Mouse (Mus musculus) hindbrain, embryonic 16.5 days (tissue): Measurements from ENCODE around the gene Esrra. TPM values are rescaled to one million over a fixed set of nuclear protein-coding genes. Genes with fewer than 3 reads are reported as not detected.
"Not testable (repeated sequence)": the region's sequence is repeated elsewhere in the genome, so short reads cannot be mapped to it uniquely, and the experiment has no call there.

Source experiments
- ATAC-seq: fragments of 200-750 bp; cut with Nextera tagmentation; 2 replicates; pipeline ENCODE4 v1.8.0; 2017; ENCODE audit warnings: moderate TSS enrichment, moderate library complexity
- H3K27ac ChIP-seq: fragments of 300-500 bp; sonication (generic); 2 replicates; pipeline ENCODE4 v1.5.1; 2014; ENCODE audit warnings: low read depth, mild to moderate bottlenecking, control low read depth, low read length, moderate library complexity
- H3K27me3 ChIP-seq: fragments of 300-500 bp; sonication (generic); replicated peaks from 2 replicates; pipeline ENCODE4 v1.6.1; 2014; ENCODE audit warnings: low read length; ENCODE audit not compliant: control insufficient read depth, insufficient read depth
- H3K36me3 ChIP-seq: fragments of 300-500 bp; sonication (generic); 2 replicates; pipeline ENCODE4 v1.6.1; 2014; ENCODE audit warnings: mild to moderate bottlenecking, low read length, moderate library complexity, mixed read lengths; ENCODE audit not compliant: control insufficient read depth, insufficient read depth
- H3K4me1 ChIP-seq: fragments of 300-500 bp; sonication (generic); 2 replicates; pipeline ENCODE4 v1.6.1; 2014; ENCODE audit warnings: low read depth, low read length; ENCODE audit not compliant: control insufficient read depth, insufficient read depth
- H3K4me2 ChIP-seq: fragments of 300-500 bp; sonication (generic); 2 replicates; pipeline ENCODE4 v1.6.1; 2014; ENCODE audit warnings: mild to moderate bottlenecking, low read length, control low read depth, moderate library complexity
- H3K4me3 ChIP-seq: fragments of 300-500 bp; sonication (generic); 2 replicates; pipeline ENCODE4 v1.5.1; 2014; ENCODE audit warnings: mild to moderate bottlenecking, low read length, control low read depth, moderate library complexity
- H3K9ac ChIP-seq: fragments of 300-500 bp; sonication (generic); 2 replicates; pipeline ENCODE4 v1.6.1; 2014; ENCODE audit warnings: low read depth, mild to moderate bottlenecking, control low read depth, low read length, moderate library complexity
- H3K9me3 ChIP-seq: fragments of 300-500 bp; sonication (generic); 2 replicates; pipeline ENCODE4 v1.6.1; 2014; ENCODE audit warnings: mild to moderate bottlenecking, low read length, moderate library complexity; ENCODE audit not compliant: control insufficient read depth
- WGBS: fragments of 180-500 bp; shearing (Covaris S2); extraction: QIAGEN DNeasy Blood & Tissue Kit; methylation state at CpG from one replicate; pipeline ENCODE4 v1.1.7; 2014; 5-methylcytosine and 5-hydroxymethylcytosine counted together
- polyA plus RNA-seq: library from polyadenylated mRNA; unstranded; fragments of >200 nt; fragmentation: Nextera tagmentation; extraction: Ambion mirVana; gene quantifications from 2 replicates; pipeline ENCODE4 v1.2.1, GENCODE M21; 2015

Gene Esrra
- polyA plus RNA-seq, 1 experiment from 2014 or later, result 17.8 TPM

- peaks cover 27% of the 10 kb centered on the region for H3K4me1 ChIP-seq
- H3K9me3 ChIP-seq, result no peaks in the 10 kb centered on the region
- peak overlapping the region; percentile 67 for H3K4me2 ChIP-seq
- peak overlapping the region; percentile 74 for H3K4me3 ChIP-seq
- peaks cover 40% of the 10 kb centered on the region for H3K36me3 ChIP-seq
- 12% methylated on average over 11 of the region's 11 CpGs for WGBS
- no peak for ATAC-seq
- no peaks in the 10 kb centered on the region for H3K27me3 ChIP-seq
- peak overlapping the region; percentile 88 for H3K9ac ChIP-seq
- peak overlapping the region; percentile 99 for H3K27ac ChIP-seq
Observed at GRCm38 (mm10) chr19:6909021-6909420, 12.6 kb downstream of the Esrra start.

GRCm38 (mm10) chr19:6907811-6908540, 13.6 kb downstream of the Esrra start:
- Histone ChIP-seq H3K4me1 (peaks cover 27% of the 10 kb centered on the region), H3K9ac (peak overlapping the region; percentile 35), H3K4me3 (peak overlapping the region; percentile 74), H3K36me3 (peaks cover 35% of the 10 kb centered on the region), H3K27me3 (no peaks in the 10 kb centered on the region), H3K4me2 (peak overlapping the region; percentile 67), H3K27ac (no peak overlapping the region), H3K9me3 (no peaks in the 10 kb centered on the region)
- WGBS, result 86% methylated on average over 7 of the region's 7 CpGs
- no peak for ATAC-seq

- Histone ChIP-seq H3K9me3 (no peaks in the 10 kb centered on the region), H3K27ac (no peak overlapping the region), H3K4me1 (peaks cover 27% of the 10 kb centered on the region), H3K9ac (no peak overlapping the region; the same call in 1 of the 2 replicates), H3K36me3 (peaks cover 27% of the 10 kb centered on the region), H3K4me3 (no peak overlapping the region), H3K4me2 (no peak overlapping the region), H3K27me3 (no peaks in the 10 kb centered on the region)
- 91% methylated on average over 8 of the region's 8 CpGs for WGBS
- ATAC-seq, result no peak
Observed at GRCm38 (mm10) chr19:6907094-6907493, 14.5 kb downstream of the Esrra start.

GRCm38 (mm10) chr19:6906199-6906598, 15.4 kb downstream of the Esrra start:
- peaks cover 24% of the 10 kb centered on the region for H3K4me1 ChIP-seq
- H3K27me3 ChIP-seq, result no peaks in the 10 kb centered on the region
- H3K4me2 ChIP-seq, result no peak overlapping the region
- no peak overlapping the region for H3K4me3 ChIP-seq
- peaks cover 19% of the 10 kb centered on the region for H3K36me3 ChIP-seq
- no peak overlapping the region for H3K9ac ChIP-seq
- 88% methylated on average over 3 of the region's 3 CpGs for WGBS
- no peak for ATAC-seq
- H3K9me3 ChIP-seq, result no peaks in the 10 kb centered on the region
- H3K27ac ChIP-seq, result no peak overlapping the region

DNA sequence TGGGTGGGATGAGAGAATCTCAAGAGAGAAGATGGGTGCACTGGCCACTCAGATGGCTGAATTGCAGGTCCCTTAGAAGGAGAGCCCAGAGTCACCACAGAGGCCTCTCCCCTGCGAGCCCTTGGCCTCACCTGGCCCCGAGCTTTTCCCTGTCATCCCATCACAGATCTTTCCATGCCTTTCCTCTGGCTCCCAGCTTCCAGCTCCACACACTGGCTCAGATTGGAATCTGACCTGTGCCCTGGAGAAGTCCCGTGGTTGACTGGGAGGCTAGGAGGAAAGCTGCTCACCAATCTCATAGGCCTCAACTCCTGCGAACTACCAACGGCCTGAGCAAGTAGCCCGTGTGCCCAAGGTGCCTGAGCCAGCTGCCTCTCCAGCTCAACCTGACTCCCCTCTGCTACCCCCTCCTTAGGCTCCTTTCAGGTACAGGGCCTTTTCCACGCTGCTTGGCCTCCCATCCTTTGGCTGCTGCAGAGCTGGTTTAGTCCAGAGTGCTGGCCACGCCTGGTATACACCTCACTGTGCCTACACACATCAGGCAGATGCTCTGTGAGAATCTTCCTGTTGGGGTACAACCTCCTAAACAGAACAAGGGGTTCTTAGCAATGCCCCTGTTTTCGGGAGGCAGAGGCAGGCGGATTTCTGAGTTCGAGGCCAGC, 16.0 kb downstream of the Esrra start:
- no peaks in the 10 kb centered on the region for H3K9me3 ChIP-seq
- no peak for ATAC-seq
- H3K4me1 ChIP-seq, result peaks cover 20% of the 10 kb centered on the region
- peaks cover 19% of the 10 kb centered on the region for H3K36me3 ChIP-seq
- 93% methylated on average over 11 of the region's 11 CpGs for WGBS
- no peak overlapping the region for H3K4me3 ChIP-seq
- no peak overlapping the region for H3K27ac ChIP-seq
- no peak overlapping the region for H3K9ac ChIP-seq
- no peaks in the 10 kb centered on the region for H3K27me3 ChIP-seq
- H3K4me2 ChIP-seq, result no peak overlapping the region

GRCm38 (mm10) chr19:6904846-6905245, 16.8 kb downstream of the Esrra start:
- no peak overlapping the region for H3K9ac ChIP-seq
- 85% methylated on average over 2 of the region's 2 CpGs for WGBS
- no peak for ATAC-seq
- H3K4me2 ChIP-seq, result no peak overlapping the region
- no peak overlapping the region for H3K27ac ChIP-seq
- H3K9me3 ChIP-seq, result no peaks in the 10 kb centered on the region
- H3K4me1 ChIP-seq, result peaks cover 20% of the 10 kb centered on the region
- no peaks in the 10 kb centered on the region for H3K27me3 ChIP-seq
- H3K36me3 ChIP-seq, result peaks cover 19% of the 10 kb centered on the region
- no peak overlapping the region for H3K4me3 ChIP-seq

GRCm38 (mm10) chr19:6903031-6903430, 18.6 kb downstream of the Esrra start:
- 97% methylated on average over 1 of the region's 1 CpGs for WGBS
- Histone ChIP-seq H3K9me3 (no peaks in the 10 kb centered on the region), H3K27me3 (no peaks in the 10 kb centered on the region), H3K4me2 (no peak overlapping the region), H3K9ac (no peak overlapping the region), H3K36me3 (peaks cover 19% of the 10 kb centered on the region), H3K4me3 (no peak overlapping the region), H3K4me1 (peaks cover 10% of the 10 kb centered on the region), H3K27ac (no peak overlapping the region)
- ATAC-seq, result no peak

- ATAC-seq, result no peak
- Histone ChIP-seq H3K9ac (no peak overlapping the region), H3K27ac (no peak overlapping the region), H3K36me3 (no peaks in the 10 kb centered on the region), H3K4me2 (no peak overlapping the region), H3K9me3 (no peaks in the 10 kb centered on the region), H3K4me3 (no peak overlapping the region), H3K4me1 (no peaks in the 10 kb centered on the region), H3K27me3 (no peaks in the 10 kb centered on the region)
- 86% methylated on average over 4 of the region's 4 CpGs for WGBS
Observed at GRCm38 (mm10) chr19:6899641-6900040, 22.0 kb downstream of the Esrra start.

DNA sequence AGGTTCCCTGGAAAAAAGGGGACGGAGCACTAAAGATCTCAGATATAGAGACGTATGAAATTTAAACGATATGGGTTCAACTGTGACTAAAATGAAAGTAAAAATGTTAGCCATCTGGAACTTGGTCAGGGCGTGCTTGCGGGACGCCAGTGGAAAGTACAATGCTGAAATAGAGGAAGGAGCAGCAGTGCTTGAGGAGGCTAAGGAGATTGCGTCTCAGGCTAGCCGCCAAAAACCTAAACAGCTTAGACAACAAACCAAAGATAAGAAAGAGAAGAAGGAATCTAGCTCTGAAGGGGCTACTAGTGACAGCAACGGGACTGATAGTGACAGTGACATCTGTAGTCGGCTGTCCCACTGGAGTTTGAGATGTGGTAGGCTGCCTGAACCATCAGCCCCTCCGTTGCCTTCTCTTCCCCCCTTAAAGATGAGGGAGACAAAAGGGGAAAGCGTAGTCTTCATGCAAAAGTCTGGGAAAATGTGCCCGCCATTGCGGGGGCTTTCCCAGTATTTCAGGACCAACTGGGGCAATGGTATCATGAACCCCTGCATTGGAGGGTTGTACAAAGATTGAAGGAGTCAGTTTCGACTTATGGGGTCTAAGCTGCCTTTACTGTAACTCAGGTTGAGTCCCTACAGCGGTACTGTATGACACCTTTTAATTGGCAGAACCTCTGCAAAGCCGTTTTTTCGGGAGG, 25.9 kb downstream of the Esrra start:
- not testable (repeated sequence) for H3K4me1 ChIP-seq, H3K27me3 ChIP-seq, ATAC-seq, H3K9me3 ChIP-seq, H3K4me3 ChIP-seq, H3K27ac ChIP-seq, H3K36me3 ChIP-seq, H3K9ac ChIP-seq, H3K4me2 ChIP-seq
- WGBS, result 94% methylated on average over 18 of the region's 18 CpGs
